Mouse (Mus musculus): ENCODE results near the gene Ggt6. TPM values are rescaled to one million over a fixed set of nuclear protein-coding genes. Genes with fewer than 3 reads are reported as not detected.
A peak's percentile ranks its signal among the peaks of the same experiment; 100 is the strongest.

The Ggt6 gene
- total and polyA plus RNA-seq, 2 experiments from 2014 or later = 5.3 TPM; not detected in 1

- no peak overlapping the region for H3K4me3 ChIP-seq (ENCODE audit: low read depth, low read length)
- peak overlapping the region; percentile 79 for H3K27ac ChIP-seq (ENCODE audit: low read depth)
- H3K4me1 ChIP-seq (ENCODE audit: control insufficient read depth, insufficient read depth) = peaks cover 15% of the 10 kb centered on the region
- no peaks in the 10 kb centered on the region for H3K36me3 ChIP-seq (replicated peaks; ENCODE audit: control insufficient read depth, insufficient read depth, low read length)
- no peak overlapping the region for H3K4me2 ChIP-seq (ENCODE audit: low read depth, low read length)
- no peak overlapping the region for H3K9ac ChIP-seq (replicated peaks; ENCODE audit: low read depth, low read length)
- no peak for TF ChIP-seq CTCF (IDR thresholded peaks at IDR 0.05; ENCODE audit: low read depth)
- no peak for TF ChIP-seq EP300 (IDR thresholded peaks at IDR 0.05; ENCODE audit: low read depth)
- no peak for ATAC-seq (ENCODE audit: insufficient read depth, low read depth)
- no peaks in the 10 kb centered on the region for H3K27me3 ChIP-seq (ENCODE audit: control insufficient read depth, insufficient read depth, low read length)
- WGBS = 83% methylated on average over 1 of the region's 1 CpGs
- no peaks in the 10 kb centered on the region for H3K9me3 ChIP-seq (replicated peaks; ENCODE audit: control insufficient read depth, low read length)
- DNase-seq (ENCODE audit: low spot score) = no peak
These were observed 42.3 kb downstream of the Ggt6 start for GRCm38 (mm10) chr11:72477653-72478052.

GRCm38 (mm10) chr11:72478228-72478627 lies 42.9 kb downstream of the Ggt6 start:
- Histone ChIP-seq H3K27ac (ENCODE audit: low read depth) (peak overlapping the region; percentile 79), H3K9me3 (replicated peaks; ENCODE audit: control insufficient read depth, low read length) (no peaks in the 10 kb centered on the region), H3K9ac (replicated peaks; ENCODE audit: low read depth, low read length) (no peak overlapping the region), H3K27me3 (ENCODE audit: control insufficient read depth, insufficient read depth, low read length) (no peaks in the 10 kb centered on the region), H3K36me3 (replicated peaks; ENCODE audit: control insufficient read depth, insufficient read depth, low read length) (no peaks in the 10 kb centered on the region), H3K4me2 (ENCODE audit: low read depth, low read length) (no peak overlapping the region), H3K4me1 (ENCODE audit: control insufficient read depth, insufficient read depth) (peaks cover 15% of the 10 kb centered on the region), H3K4me3 (ENCODE audit: low read depth, low read length) (no peak overlapping the region)
- 31% methylated on average over 6 of the region's 6 CpGs for WGBS
- TF ChIP-seq CTCF (IDR thresholded peaks at IDR 0.05; ENCODE audit: low read depth) = no peak
- no peak for TF ChIP-seq EP300 (IDR thresholded peaks at IDR 0.05; ENCODE audit: low read depth)
- ATAC-seq (ENCODE audit: insufficient read depth, low read depth) = 0 out of 2 replicates have a peak, but pooled peaks have one; percentile 31
- no peak for DNase-seq (ENCODE audit: low spot score)

DNA sequence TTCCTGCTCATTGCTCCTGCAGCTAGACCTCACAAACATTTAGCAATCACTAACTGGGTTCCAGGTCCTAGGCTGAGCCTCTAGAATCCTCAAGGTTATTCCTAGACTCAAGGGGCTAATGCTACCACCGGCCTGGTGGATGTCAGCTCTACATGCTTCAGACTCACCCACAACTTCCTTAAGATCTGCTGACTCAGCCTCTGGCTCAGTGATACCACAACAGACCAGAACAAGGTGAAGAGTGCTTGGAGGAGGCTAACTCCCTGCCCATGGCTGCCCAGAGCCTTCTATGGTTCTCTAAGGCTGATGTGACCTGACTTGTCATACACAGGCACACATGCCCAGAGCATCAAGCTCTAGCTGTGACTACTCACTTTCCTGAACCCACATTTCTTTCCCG lies 44.2 kb downstream of the Ggt6 start:
- no peak for DNase-seq (ENCODE audit: low spot score)
- no peak overlapping the region for H3K4me2 ChIP-seq (ENCODE audit: low read depth, low read length)
- no peak overlapping the region for H3K27ac ChIP-seq (ENCODE audit: low read depth)
- no peaks in the 10 kb centered on the region for H3K36me3 ChIP-seq (replicated peaks; ENCODE audit: control insufficient read depth, insufficient read depth, low read length)
- H3K9ac ChIP-seq (replicated peaks; ENCODE audit: low read depth, low read length) = no peak overlapping the region
- TF ChIP-seq EP300 (IDR thresholded peaks at IDR 0.05; ENCODE audit: low read depth) (no peak), CTCF (IDR thresholded peaks at IDR 0.05; ENCODE audit: low read depth) (no peak)
- no peaks in the 10 kb centered on the region for H3K9me3 ChIP-seq (replicated peaks; ENCODE audit: control insufficient read depth, low read length)
- peaks cover 15% of the 10 kb centered on the region for H3K4me1 ChIP-seq (ENCODE audit: control insufficient read depth, insufficient read depth)
- 62% methylated on average over 2 of the region's 2 CpGs for WGBS
- no peak overlapping the region for H3K4me3 ChIP-seq (ENCODE audit: low read depth, low read length)
- H3K27me3 ChIP-seq (ENCODE audit: control insufficient read depth, insufficient read depth, low read length) = no peaks in the 10 kb centered on the region
- ATAC-seq (ENCODE audit: insufficient read depth, low read depth) = no peak

DNA sequence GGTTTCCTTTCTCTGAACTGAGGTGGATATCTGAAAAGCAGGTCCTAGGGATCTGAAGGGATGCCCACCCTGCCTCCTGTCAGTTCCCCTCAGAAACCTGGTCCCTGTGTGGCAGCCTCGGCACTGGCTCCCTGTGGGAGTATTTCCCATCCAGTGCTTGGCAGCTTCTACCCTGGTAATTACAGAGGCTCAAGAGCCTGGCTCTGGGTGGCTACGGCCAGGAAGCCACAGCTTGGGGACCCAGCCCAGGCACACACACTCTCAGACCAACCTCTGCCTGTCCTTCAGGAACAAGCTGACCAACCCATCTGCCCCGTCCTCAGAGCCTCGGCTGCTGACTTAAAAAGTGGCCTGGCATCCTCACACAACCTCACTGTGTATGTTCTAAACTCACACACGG lies 46.0 kb downstream of the Ggt6 start:
- Histone ChIP-seq H3K27ac (ENCODE audit: low read depth) (no peak overlapping the region), H3K4me1 (ENCODE audit: control insufficient read depth, insufficient read depth) (peaks cover 15% of the 10 kb centered on the region), H3K9ac (replicated peaks; ENCODE audit: low read depth, low read length) (no peak overlapping the region), H3K9me3 (replicated peaks; ENCODE audit: control insufficient read depth, low read length) (no peaks in the 10 kb centered on the region), H3K4me3 (ENCODE audit: low read depth, low read length) (no peak overlapping the region), H3K27me3 (ENCODE audit: control insufficient read depth, insufficient read depth, low read length) (no peaks in the 10 kb centered on the region), H3K4me2 (ENCODE audit: low read depth, low read length) (no peak overlapping the region), H3K36me3 (replicated peaks; ENCODE audit: control insufficient read depth, insufficient read depth, low read length) (no peaks in the 10 kb centered on the region)
- WGBS = 64% methylated on average over 5 of the region's 5 CpGs
- TF ChIP-seq EP300 (IDR thresholded peaks at IDR 0.05; ENCODE audit: low read depth) = no peak
- no peak for TF ChIP-seq CTCF (IDR thresholded peaks at IDR 0.05; ENCODE audit: low read depth)
- no peak for DNase-seq (ENCODE audit: low spot score)
- no peak for ATAC-seq (ENCODE audit: insufficient read depth, low read depth)

- Histone ChIP-seq H3K4me1 (ENCODE audit: control insufficient read depth, insufficient read depth) (peaks cover 15% of the 10 kb centered on the region), H3K27me3 (ENCODE audit: control insufficient read depth, insufficient read depth, low read length) (0 out of 2 replicates have a peak, but pooled peaks cover 1% of the 10 kb centered on the region), H3K36me3 (replicated peaks; ENCODE audit: control insufficient read depth, insufficient read depth, low read length) (no peaks in the 10 kb centered on the region), H3K4me3 (ENCODE audit: low read depth, low read length) (no peak overlapping the region), H3K27ac (ENCODE audit: low read depth) (no peak overlapping the region), H3K9ac (replicated peaks; ENCODE audit: low read depth, low read length) (no peak overlapping the region), H3K4me2 (ENCODE audit: low read depth, low read length) (no peak overlapping the region), H3K9me3 (replicated peaks; ENCODE audit: control insufficient read depth, low read length) (no peaks in the 10 kb centered on the region)
- DNase-seq (ENCODE audit: low spot score) (no peak), ATAC-seq (ENCODE audit: insufficient read depth, low read depth) (no peak)
- 47% methylated on average over 4 of the region's 4 CpGs for WGBS
- TF ChIP-seq EP300 (IDR thresholded peaks at IDR 0.05; ENCODE audit: low read depth) (no peak), CTCF (IDR thresholded peaks at IDR 0.05; ENCODE audit: low read depth) (no peak)
These were observed 46.6 kb downstream of the Ggt6 start for GRCm38 (mm10) chr11:72481952-72482351.

DNA sequence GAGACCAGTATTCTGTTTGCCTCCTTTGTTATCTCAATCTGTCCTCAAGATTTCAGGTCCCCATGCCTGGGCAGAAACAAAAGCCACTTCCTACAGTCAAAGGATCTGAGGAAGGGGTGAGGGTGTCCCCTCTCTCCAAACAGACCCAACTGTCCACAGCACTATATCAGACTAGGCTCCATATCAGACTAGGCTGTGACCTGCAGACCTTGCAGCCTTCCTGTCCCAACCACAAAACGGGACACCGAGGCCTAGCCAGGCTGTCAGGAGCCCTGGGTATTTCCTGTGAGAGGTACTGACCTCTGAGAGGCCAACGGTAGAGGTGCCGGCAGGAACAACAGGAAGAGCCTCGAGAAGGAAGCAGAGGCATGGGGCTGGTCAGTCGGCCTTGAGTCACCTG lies 49.2 kb downstream of the Ggt6 start:
- H3K36me3 ChIP-seq (replicated peaks; ENCODE audit: control insufficient read depth, insufficient read depth, low read length) = no peaks in the 10 kb centered on the region
- H3K27me3 ChIP-seq (ENCODE audit: control insufficient read depth, insufficient read depth, low read length) = peaks cover 25% of the 10 kb centered on the region
- H3K4me1 ChIP-seq (ENCODE audit: control insufficient read depth, insufficient read depth) = peaks cover 15% of the 10 kb centered on the region
- no peak overlapping the region for H3K4me2 ChIP-seq (ENCODE audit: low read depth, low read length)
- TF ChIP-seq EP300 (IDR thresholded peaks at IDR 0.05; ENCODE audit: low read depth) = no peak
- no peak for TF ChIP-seq CTCF (IDR thresholded peaks at IDR 0.05; ENCODE audit: low read depth)
- no peak overlapping the region for H3K27ac ChIP-seq (ENCODE audit: low read depth)
- H3K9ac ChIP-seq (replicated peaks; ENCODE audit: low read depth, low read length) = no peak overlapping the region
- 41% methylated on average over 6 of the region's 6 CpGs for WGBS
- no peak for DNase-seq (ENCODE audit: low spot score)
- ATAC-seq (ENCODE audit: insufficient read depth, low read depth) = no peak
- H3K4me3 ChIP-seq (ENCODE audit: low read depth, low read length) = no peak overlapping the region
- no peaks in the 10 kb centered on the region for H3K9me3 ChIP-seq (replicated peaks; ENCODE audit: control insufficient read depth, low read length)

Data from heart, postnatal 0 days (tissue).